Mouse (Mus musculus) embryo, embryonic 10 days (tissue): ENCODE data around the gene Tmed9.
A peak's percentile ranks its signal among the peaks of the same experiment; 100 is the strongest.

Experiments used
- DNase-seq: peaks from one replicate; pipeline ENCODE4 v3.0.0-alpha.2; 2015; ENCODE audit warnings: low spot score

The Tmed9 gene

GRCm38 (mm10) chr13:55573432-55573831 lies at the start of gene Tmed9:
Tmed9 (plus strand) TSS chr13:55573732.
- no peak for DNase-seq

DNA sequence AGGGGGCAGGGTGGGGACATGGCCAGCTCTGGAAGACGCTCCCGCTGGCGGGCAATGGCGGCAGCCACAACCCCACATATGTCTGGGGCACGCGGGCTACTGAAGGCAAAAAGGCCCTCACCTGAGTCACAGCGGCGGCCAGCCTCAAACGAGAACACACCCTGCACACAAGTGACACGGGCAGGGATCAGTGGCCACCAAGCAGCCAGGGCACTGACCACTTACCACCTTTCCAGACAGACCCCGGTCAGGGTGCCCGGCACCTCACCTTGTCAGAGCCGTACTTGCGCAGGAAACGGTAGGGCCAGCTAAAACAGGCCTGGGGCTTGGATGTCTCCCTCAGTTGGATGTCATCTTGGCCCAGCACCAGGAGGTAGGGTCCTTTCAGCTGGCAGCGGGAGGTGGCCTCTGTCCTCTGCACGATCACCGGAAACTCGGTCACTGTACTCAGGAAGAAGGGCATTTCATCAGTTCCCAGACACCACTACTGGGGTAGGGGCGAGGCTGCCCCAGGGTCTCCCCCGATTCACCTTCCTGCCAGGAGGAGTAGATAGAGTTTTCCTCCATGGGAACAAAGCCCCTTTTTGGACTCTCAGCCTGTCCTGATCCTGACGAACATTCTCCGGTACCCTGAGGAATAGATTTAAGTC lies 49.5 kb upstream of the Tmed9 start:
- no peak for DNase-seq

DNA sequence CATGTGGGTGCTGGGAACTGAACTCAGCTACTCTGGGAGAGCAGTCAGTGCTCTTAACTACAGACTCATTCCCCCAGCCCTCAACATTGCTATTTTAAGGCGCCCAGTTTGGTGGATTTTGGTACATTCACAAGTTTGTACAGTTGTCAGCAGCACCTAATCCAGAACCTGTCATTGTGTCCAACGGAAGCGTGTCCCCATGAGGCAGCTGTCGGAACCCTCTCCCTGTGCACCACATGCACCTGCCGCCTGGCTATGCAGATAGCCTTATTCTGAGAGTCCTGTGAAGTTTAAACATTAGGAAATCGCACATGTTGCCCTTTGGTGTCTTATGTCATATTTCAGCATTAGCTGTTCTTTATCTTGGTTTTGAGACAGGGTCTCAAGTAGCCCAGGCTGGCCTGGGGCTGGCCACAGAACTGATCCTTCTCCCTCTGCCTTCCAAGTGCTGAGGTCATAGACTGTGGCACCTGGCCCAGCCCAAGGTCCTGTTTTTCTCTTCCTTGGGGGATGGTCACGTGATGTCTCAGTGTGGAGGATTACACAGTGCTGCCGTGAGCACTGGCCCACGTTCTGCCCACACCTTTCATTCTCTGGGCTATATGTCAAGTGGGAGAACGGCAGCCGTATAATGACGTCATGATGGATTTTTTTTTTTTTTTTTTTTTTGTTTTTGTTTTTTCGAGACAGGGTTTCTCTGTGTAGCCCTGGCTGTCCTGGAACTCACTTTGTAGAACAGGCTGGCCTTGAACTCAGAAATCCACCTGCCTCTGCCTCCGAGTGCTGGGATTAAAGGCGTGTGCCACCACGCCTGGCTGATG lies 47.6 kb upstream of the Tmed9 start:
- DNase-seq: no peak

GRCm38 (mm10) chr13:55527212-55527611 lies 46.3 kb upstream of the Tmed9 start:
- no peak for DNase-seq

DNA sequence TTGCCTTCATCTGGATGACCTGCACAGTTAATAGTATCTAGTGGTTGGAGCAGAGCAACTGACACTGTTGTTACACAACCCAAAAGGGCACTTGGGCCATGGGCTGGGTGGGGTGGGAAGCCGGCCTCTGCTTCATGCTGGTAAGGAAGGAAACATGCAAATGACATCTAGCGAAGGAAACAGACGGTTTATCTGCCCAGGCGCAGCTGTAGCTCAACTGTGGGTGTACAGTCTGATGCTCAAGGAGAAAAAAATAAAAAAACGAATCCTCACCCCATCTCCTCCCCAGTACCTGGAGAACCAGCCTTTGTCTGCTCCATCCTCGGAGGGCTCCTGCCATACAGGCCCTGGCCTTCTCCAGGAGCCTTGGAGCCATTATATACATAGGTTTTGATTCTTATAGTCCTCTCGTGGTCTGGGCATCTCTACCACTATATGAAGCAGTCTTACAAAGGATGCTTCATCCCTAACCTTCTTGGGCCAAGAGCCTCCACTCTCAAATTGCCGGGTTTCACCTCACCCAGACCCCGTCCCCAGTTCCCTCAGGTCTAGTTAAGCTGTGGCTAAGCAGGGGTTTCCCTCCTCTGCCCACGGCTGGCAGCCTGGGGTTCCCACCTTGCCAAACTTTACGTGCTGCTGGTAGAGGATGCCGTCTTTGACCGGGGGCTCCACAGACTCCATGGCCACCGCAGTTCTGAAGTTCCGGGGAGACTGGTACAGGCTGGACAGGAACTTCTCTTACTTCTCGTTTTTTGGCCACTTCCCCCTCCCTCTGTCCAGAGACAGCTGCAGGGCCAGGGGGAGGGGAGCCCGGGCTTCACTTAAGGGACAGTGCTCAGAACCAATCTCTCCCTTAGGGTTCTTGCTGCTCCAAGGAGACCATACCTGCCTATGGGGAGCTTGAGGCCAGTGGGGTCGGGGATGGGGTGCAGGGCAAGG lies 45.4 kb upstream of the Tmed9 start:
- no peak for DNase-seq

GRCm38 (mm10) chr13:55529198-55529915 lies 44.2 kb upstream of the Tmed9 start, which contains the start of gene Dok3:
Dok3 (minus strand) TSS chr13:55529296.
- DNase-seq: no peak

GRCm38 (mm10) chr13:55535191-55535590 lies 38.3 kb upstream of the Tmed9 start:
- no peak for DNase-seq

GRCm38 (mm10) chr13:55535796-55536193 lies 37.7 kb upstream of the Tmed9 start:
- DNase-seq: no peak

DNA sequence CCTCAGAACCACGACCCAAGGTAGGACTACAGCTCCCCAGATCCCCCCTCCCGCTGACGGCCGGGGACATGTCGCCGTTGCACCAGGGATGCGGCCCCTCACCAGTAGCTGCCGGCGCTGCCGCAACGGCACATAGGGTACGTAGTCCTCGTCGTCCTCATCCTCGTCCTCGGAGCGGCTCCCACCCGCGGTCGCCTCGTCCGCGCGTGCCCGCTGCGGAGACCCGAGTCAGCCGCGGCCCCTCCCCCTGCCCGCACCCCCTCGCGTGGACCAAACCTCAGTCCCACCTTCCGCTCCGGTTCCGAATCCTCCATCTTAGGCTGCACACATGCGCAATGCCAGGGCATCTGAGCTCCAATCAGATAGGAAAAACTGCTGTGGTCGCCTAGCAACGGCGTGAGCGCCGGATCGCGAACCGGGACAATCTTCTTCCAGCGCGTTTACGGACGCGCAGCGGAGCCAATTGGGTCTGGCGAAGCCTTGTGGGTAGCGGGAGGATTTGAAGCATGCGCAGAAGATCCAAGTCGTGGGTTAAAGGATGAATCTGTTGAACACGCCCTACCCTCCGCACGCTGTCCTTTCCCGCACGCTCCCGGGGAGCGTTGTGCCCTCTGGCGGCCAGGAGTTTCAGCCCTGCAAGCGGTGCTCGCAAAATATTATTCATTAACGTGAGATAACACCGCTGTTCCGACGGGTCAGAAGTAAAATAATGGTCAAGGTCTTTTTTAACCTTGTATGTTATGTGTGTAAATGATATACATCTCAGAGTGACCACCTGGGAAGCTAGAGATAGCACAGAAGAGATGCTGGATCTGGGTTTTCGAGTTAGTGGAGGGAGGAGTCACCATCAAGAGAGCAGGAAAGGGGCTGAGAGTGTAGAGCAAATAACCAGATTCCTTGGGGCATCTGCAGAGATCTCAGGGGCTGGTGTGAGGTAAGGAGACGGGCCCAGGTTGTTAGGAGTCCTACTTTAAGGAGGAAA lies 37.0 kb upstream of the Tmed9 start, which contains the start of gene Ddx41:
Gene Ddx41 (minus strand): TSS at position 465 of the 982 bp plus-strand sequence.
- DNase-seq: peak; percentile 100

DNA sequence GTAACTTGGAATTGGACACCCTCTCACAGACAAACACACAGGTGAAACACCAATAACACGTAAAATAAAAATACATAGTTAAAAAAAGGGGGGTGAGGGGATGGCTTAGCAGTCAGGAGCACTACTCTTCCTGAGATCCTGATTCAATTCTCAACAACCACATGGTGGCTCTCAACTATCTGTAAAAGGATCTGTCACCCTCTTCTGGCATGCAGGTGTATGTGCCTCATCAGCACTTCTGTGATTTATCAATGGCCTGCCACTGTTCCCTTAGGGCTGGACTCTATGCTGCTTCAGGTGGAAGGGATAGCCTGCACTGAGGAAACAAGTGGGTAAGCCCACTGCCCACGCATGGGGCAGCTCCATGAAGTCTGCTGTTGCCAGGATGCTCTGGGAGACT lies 32.6 kb upstream of the Tmed9 start:
- DNase-seq: no peak

GRCm38 (mm10) chr13:55542891-55543290 lies 30.6 kb upstream of the Tmed9 start:
- DNase-seq: no peak

GRCm38 (mm10) chr13:55543447-55543846 lies 30.1 kb upstream of the Tmed9 start:
- no peak for DNase-seq

DNA sequence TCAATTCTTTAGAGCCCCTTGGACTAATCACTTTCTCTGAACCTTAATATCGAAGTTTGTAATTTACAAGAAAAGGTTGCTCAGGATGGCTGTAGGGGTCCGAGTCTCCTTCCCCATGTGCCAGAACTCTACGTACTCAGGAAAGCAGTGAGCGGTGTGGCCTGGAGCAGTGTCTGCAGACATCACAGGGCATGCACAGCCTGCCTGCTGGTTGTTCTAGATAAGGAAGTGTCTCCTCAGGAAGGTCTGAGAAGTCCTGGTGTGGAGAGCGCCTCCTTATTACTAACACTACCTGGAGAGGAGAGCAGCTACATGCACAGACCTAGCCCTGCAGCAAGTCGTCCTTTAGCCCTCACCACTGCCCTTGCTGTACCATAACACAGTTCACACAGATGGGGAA lies 28.7 kb upstream of the Tmed9 start:
- no peak for DNase-seq

GRCm38 (mm10) chr13:55547916-55548315 lies 25.6 kb upstream of the Tmed9 start:
- no peak for DNase-seq

GRCm38 (mm10) chr13:55548426-55548825 lies 25.1 kb upstream of the Tmed9 start:
- no peak for DNase-seq

DNA sequence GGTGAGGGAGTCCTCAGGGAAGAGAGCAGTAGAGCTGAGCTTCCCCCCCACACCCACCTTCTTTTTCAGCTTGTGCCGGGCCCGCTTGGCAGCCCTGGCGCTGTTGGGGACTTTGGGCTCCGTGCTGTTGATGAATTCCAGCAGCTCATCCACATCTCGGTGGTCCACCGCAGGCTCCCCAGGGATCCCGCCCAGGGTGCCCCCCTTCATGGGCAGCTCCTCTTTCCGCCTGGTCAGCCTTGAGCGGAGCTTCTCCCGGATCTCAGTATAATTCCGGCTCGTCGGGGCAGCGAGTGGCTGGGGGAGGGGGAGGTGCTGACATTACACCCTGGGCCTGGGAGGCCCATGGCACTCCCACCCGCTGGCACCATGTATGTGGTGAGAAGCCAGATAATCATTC lies 24.5 kb upstream of the Tmed9 start:
- no peak for DNase-seq

DNA sequence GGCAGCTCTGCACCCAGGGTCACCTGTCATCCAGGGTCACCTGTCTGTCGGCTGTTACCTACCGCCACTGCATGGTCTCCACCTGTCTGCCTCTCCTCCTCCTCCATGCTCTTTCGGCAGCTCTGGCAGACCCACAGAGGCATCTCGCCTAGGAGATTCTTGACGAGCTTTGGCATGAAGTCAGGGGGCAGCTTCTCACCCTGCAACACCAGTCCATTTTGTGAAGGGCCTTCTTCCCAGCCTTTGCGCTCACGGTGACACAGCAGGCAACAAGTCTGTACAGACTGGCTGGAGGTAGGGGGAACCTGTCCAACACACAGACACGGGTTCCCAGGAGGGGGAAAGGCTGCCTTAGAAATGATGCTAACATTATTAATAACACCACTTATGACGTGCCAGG lies 17.6 kb upstream of the Tmed9 start:
- DNase-seq: no peak

- DNase-seq: no peak
These were observed 16.0 kb upstream of the Tmed9 start for GRCm38 (mm10) chr13:55557499-55557898.

DNA sequence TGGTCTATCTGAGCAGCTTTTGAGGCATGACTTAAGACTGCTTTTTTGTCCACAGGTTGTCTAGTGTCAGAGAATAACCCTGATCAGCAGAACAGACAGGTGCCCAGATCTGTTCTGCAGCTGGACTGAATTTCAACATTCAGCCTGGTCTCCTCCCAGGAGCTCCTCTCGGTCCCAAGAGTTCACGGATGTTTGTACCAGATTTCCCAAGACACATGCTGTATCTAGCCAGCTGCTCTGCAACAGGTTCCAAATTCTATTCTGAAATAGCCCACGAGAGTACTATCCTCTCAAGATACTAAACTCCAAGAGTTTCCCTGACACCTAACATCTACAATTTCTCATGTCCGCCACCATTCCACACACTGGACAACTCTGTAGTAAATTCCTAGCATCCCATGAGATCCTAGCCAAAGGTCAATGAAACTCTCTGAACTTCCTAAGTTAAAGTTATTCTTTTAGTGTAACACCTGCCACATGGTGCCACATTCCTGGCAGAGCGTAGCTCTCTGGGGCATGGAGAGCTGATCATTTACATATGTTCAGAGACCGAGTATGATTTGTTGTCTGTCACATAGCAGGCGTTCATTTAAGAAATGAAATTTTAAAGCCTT lies 10.2 kb upstream of the Tmed9 start:
- no peak for DNase-seq

- DNase-seq: no peak
These were observed 6.5 kb upstream of the Tmed9 start for GRCm38 (mm10) chr13:55567001-55567400.
